Mouse (Mus musculus): Measurements from ENCODE around the gene Rreb1. TPM values are rescaled to one million over a fixed set of nuclear protein-coding genes. Genes with fewer than 3 reads are reported as not detected.
A peak's percentile ranks its signal among the peaks of the same experiment; 100 is the strongest.

Gene Rreb1
- total RNA-seq, 2 experiments from 2014 or later: 1.8 to 26.4 TPM

- no peak for ATAC-seq (replicated peaks; ENCODE audit: low FRiP score, poor library complexity, severe bottlenecking)
These were observed 68.3 kb downstream of the Rreb1 start for GRCm38 (mm10) chr13:37846507-37846906.

- ATAC-seq (replicated peaks; ENCODE audit: low FRiP score, poor library complexity, severe bottlenecking): no peak
These were observed 68.9 kb downstream of the Rreb1 start for GRCm38 (mm10) chr13:37846962-37847570.

- no peak for ATAC-seq (replicated peaks; ENCODE audit: low FRiP score, poor library complexity, severe bottlenecking)
These were observed 69.6 kb downstream of the Rreb1 start for GRCm38 (mm10) chr13:37847601-37848358.

GRCm38 (mm10) chr13:37848438-37848837 is 70.2 kb downstream of the Rreb1 start:
- no peak for ATAC-seq (replicated peaks; ENCODE audit: low FRiP score, poor library complexity, severe bottlenecking)

DNA sequence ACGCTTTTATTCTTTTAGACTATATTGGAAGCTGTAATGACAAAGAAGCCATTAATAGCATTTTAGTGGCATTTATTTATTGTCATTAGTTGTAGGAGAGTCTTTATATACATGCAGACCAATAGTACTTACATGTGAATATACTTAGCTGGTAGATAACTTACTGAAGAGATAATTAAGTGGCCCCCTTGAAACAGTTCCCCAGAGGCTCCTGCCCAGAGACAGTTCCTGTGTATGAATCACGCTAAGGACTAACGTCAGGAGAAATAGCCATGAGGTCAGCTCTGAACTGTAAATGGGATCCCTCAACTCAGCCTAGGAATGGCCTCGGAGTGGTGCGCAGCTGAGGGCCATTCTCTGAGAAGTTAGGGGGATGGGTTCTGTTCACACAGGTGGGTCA is 73.4 kb downstream of the Rreb1 start:
- ATAC-seq (replicated peaks; ENCODE audit: low FRiP score, poor library complexity, severe bottlenecking): no peak

- ATAC-seq (replicated peaks; ENCODE audit: low FRiP score, poor library complexity, severe bottlenecking): no peak
These were observed 74.7 kb downstream of the Rreb1 start for GRCm38 (mm10) chr13:37852850-37853249.

- ATAC-seq (replicated peaks; ENCODE audit: low FRiP score, poor library complexity, severe bottlenecking): no peak
These were observed 75.2 kb downstream of the Rreb1 start for GRCm38 (mm10) chr13:37853441-37853840.

DNA sequence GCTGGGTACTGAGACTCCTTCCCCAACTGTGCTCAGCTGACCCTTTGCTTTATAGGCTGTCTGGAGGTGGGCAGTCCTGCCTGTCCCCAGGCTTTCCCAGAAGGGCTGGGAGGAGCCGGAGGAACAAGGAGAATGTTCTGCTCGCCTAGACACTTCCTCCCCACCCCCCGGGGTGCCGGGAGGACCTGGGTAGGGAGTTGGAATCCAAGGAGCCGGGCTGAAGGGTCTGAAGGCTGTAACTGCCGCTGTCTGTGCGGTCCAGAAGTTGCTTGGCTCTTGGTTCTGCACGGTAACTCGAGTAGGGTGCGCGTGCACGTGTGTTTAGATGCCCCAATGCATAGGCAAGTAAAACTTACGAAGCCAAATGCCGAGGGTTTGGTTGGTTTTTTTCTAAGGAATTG is 75.8 kb downstream of the Rreb1 start:
- peak; percentile 16 for ATAC-seq (replicated peaks; ENCODE audit: low FRiP score, poor library complexity, severe bottlenecking)

GRCm38 (mm10) chr13:37854455-37855220 is 76.4 kb downstream of the Rreb1 start:
- peak; percentile 32; the same call in 1 of the 2 replicates for ATAC-seq (replicated peaks; ENCODE audit: low FRiP score, poor library complexity, severe bottlenecking)

DNA sequence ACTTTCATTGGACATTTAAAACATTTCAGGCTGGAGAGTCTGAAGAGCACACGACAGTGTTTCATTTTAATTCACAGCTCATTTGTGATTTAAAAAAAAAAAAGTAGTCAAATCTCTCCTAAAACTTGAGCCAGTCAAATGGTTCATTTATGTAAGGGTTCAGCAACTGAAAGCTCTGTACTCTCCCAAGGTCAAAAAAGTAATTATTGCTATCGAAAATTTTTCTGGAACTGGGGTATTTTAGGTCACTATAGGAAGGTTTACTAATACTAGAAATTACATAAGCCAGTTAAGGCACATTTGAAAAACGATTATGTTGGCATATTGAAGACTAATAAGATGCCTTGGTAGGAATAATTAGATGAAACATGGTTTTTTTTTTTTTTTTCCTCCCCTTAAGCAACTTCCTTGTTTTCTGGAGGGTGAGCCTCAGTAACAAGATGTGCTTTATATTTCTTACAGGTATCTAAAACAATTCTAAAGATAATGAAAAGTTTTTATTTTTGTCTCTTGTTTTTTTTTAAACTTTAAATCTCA is 77.1 kb downstream of the Rreb1 start:
- no peak for ATAC-seq (replicated peaks; ENCODE audit: low FRiP score, poor library complexity, severe bottlenecking)

- no peak for ATAC-seq (replicated peaks; ENCODE audit: low FRiP score, poor library complexity, severe bottlenecking)
These were observed 77.6 kb downstream of the Rreb1 start for GRCm38 (mm10) chr13:37855765-37856164.

- no peak for ATAC-seq (replicated peaks; ENCODE audit: low FRiP score, poor library complexity, severe bottlenecking)
These were observed 78.3 kb downstream of the Rreb1 start for GRCm38 (mm10) chr13:37856537-37856936.

- peak; percentile 82 for ATAC-seq (replicated peaks; ENCODE audit: low FRiP score, poor library complexity, severe bottlenecking)
These were observed 79.3 kb downstream of the Rreb1 start for GRCm38 (mm10) chr13:37857284-37858065.

DNA sequence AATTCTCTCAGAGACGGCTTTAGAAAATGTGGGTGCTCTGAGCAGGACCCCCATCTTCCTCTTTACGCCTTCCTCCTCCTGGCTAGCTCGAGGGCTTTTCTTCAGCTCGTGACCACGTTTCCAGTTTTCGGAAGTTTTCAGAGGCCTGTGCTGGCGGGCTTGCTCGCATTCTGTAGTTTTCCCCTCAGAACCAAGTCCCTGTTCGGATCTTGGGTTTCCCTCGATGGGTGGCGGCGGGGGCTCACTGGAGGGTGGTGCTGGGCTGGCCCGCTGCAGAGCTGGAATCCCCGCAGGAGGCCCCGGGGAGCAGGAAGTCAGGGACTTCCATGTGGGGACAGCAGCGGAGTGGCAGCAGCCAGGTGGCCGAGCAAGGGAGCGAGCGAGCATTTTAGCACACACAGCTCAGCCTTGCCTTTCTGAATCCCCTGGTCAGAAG is 79.9 kb downstream of the Rreb1 start:
- peak; percentile 32 for ATAC-seq (replicated peaks; ENCODE audit: low FRiP score, poor library complexity, severe bottlenecking)

DNA sequence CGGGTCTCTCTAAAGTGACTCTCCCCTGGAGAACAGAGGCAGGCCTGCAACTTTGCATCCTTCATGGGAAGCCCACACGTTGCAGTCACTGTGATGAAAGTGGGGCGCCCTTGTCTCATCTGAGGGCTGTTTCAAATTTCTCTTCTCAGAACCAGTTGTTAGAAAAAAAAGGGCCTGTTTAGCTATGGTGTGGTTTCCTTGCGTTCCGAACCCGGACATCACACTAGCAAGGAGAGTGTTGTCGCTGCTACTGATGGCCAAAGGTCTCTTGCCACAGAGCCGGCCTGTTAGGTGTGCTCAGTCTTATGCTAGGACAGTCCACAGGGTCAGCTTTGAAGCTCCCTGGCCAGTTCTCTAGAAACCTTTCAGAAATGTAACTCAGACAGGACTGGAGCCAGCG is 80.3 kb downstream of the Rreb1 start:
- no peak for ATAC-seq (replicated peaks; ENCODE audit: low FRiP score, poor library complexity, severe bottlenecking)

GRCm38 (mm10) chr13:37859782-37860181 is 81.6 kb downstream of the Rreb1 start:
- 0 out of 2 replicates have a peak, but pooled peaks have one; percentile 31 for ATAC-seq (replicated peaks; ENCODE audit: low FRiP score, poor library complexity, severe bottlenecking)

DNA sequence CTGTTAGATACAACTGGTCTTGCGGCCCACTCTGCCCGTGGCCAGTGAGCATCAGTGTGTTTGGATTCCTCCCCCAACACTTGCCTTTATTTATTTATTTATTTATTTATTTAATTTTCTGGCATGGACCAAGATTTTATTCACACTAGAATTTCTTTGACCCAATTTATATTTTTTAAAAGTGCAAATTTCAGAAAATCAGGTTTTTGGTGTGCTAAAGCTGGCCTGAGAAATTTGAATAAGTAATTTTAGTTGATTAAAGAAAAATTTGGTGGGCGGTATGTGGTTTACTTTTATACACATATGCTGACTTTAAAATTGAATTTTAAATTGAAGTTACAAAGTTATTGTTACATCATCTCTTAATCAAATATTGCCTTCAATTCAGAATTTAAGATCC is 82.0 kb downstream of the Rreb1 start:
- no peak for ATAC-seq (replicated peaks; ENCODE audit: low FRiP score, poor library complexity, severe bottlenecking)

- no peak for ATAC-seq (replicated peaks; ENCODE audit: low FRiP score, poor library complexity, severe bottlenecking)
These were observed 82.6 kb downstream of the Rreb1 start for GRCm38 (mm10) chr13:37860789-37861188.

- no peak for ATAC-seq (replicated peaks; ENCODE audit: low FRiP score, poor library complexity, severe bottlenecking)
These were observed 84.3 kb downstream of the Rreb1 start for GRCm38 (mm10) chr13:37862492-37862891.

GRCm38 (mm10) chr13:37863643-37864042 is 85.4 kb downstream of the Rreb1 start:
- ATAC-seq (replicated peaks; ENCODE audit: low FRiP score, poor library complexity, severe bottlenecking): no peak
